Mouse (Mus musculus) brain, embryonic 14.5 days (tissue): ENCODE data around the gene Atat1.

Experiments
- CTCF ChIP-seq: fragments of 200-500 bp; IDR thresholded peaks from 2 replicates; pipeline ENCODE4 v1.5.1; 2012; ENCODE audit warnings: inconsistent platforms, mild to moderate bottlenecking, moderate library complexity, borderline replicate concordance; ENCODE audit not compliant: insufficient read depth, insufficient read length; ENCODE audit errors: extremely low read depth
- POLR2A ChIP-seq: fragments of 200-500 bp; IDR thresholded peaks from 2 replicates; pipeline ENCODE4 v1.6.1; 2012; ENCODE audit warnings: mild to moderate bottlenecking, inconsistent platforms, borderline replicate concordance; ENCODE audit not compliant: poor library complexity, insufficient read depth, insufficient read length, severe bottlenecking; ENCODE audit errors: extremely low read depth

- TF ChIP-seq POLR2A (no peak), CTCF (no peak)
Measured at GRCm38 (mm10) chr17:35929534-35929933, 19.7 kb upstream of the Atat1 start.
